ENCODE assay signal across 12 mouse cellular contexts in genomic region chr10:71485063-71485762, GRCm38 (mm10).
DNase-seq lines count a peak whose midpoint lies in the region; ATAC-seq lines count a peak whose summit lies in the region.
"Had no signal": no experiment of that assay in that cellular context is flagged by ENCODE, and none has a peak within 500 bp of the region (broad histone marks: within the 10 kb centered on the region; RNA-seq: fewer than 3 reads in every experiment).

No protein-coding gene starts in this region.

- no peak overlapping the region for H3K9ac ChIP-seq in hindbrain, embryonic 11.5 days (ENCODE audit: low read depth, low read length)
- no peak overlapping the region for H3K9ac ChIP-seq in midbrain, embryonic 14.5 days (replicated peaks; ENCODE audit: low read length)

- H3K4me2 ChIP-seq in hindbrain, embryonic 11.5 days (replicated peaks; ENCODE audit: low read depth, low read length) = no peak overlapping the region
- 0 out of 2 replicates have a peak overlapping the region, but pooled peaks have one; percentile 29 for H3K4me2 ChIP-seq in midbrain, embryonic 14.5 days (ENCODE audit: low read length)

- WGBS in hindbrain, embryonic 11.5 days = 66% methylated on average over 17 of the region's 17 CpGs
- 35% methylated on average over 17 of the region's 17 CpGs for WGBS in midbrain, embryonic 14.5 days

- intact Hi-C loops in left cerebral cortex, postnatal 4 days (cut with DNase I) = no loop called here

- no peaks in the 10 kb centered on the region for H3K4me1 ChIP-seq in hindbrain, embryonic 11.5 days (replicated peaks; ENCODE audit: control insufficient read depth, insufficient read depth, low read length)
- peaks cover 9% of the 10 kb centered on the region; the same call in 1 of the 2 replicates for H3K4me1 ChIP-seq in midbrain, embryonic 14.5 days (ENCODE audit: control insufficient read depth, insufficient read depth, low read length)
- H3K4me1 ChIP-seq: heart, embryonic 10.5 days had no signal

- H3K27me3 ChIP-seq in hindbrain, embryonic 11.5 days (ENCODE audit: control insufficient read depth, insufficient read depth, low read length) = no peaks in the 10 kb centered on the region
- no peaks in the 10 kb centered on the region for H3K27me3 ChIP-seq in midbrain, embryonic 14.5 days (ENCODE audit: control insufficient read depth, insufficient read depth, low read length)

- H3K36me3 ChIP-seq in hindbrain, embryonic 11.5 days (ENCODE audit: control insufficient read depth, insufficient read depth, low read length) = no peaks in the 10 kb centered on the region
- no peaks in the 10 kb centered on the region for H3K36me3 ChIP-seq in midbrain, embryonic 14.5 days (ENCODE audit: control insufficient read depth, insufficient read depth, low read length)
- H3K36me3 ChIP-seq: heart, embryonic 10.5 days had no signal

- H3K9me3 ChIP-seq in hindbrain, embryonic 11.5 days (ENCODE audit: control insufficient read depth, low read length) = no peaks in the 10 kb centered on the region
- no peaks in the 10 kb centered on the region for H3K9me3 ChIP-seq in midbrain, embryonic 14.5 days (ENCODE audit: control insufficient read depth, low read length)
- H3K9me3 ChIP-seq: heart, embryonic 10.5 days had no signal

- no peak overlapping the region for H3K4me3 ChIP-seq in hindbrain, embryonic 11.5 days (ENCODE audit: low read depth, low read length)
- no peak overlapping the region for H3K4me3 ChIP-seq in midbrain, embryonic 14.5 days (replicated peaks; ENCODE audit: low read depth, low read length)
- H3K4me3 ChIP-seq: erythroblast, embryonic 14.5 days; heart, embryonic 10.5 days had no signal

- peak; percentile 10 for DNase-seq in left cerebral cortex, postnatal 4 days
- DNase-seq in left cerebral cortex, adult 11 months (ENCODE audit: low spot score) = no peak
- peak; percentile 19 for DNase-seq in embryo, embryonic 11 days
- DNase-seq in hindbrain, embryonic 11.5 days (ENCODE audit: low spot score) = peak; percentile 27
- DNase-seq in midbrain, embryonic 14.5 days = peak; percentile 74
- DNase-seq in c-Kit-positive CD71-positive TER-119-positive erythroid progenitor cells, embryonic 14.5 days (ENCODE audit: low spot score) = no peak
- no peak for DNase-seq in spleen, postnatal 14 days (ENCODE audit: low spot score in 2 of 2)
- DNase-seq: kidney, adult 18-20 months; spleen, adult 18-20 months; thymus, postnatal 36 days had no signal

- H3K27ac ChIP-seq in hindbrain, embryonic 11.5 days (ENCODE audit: low read depth, low read length) = no peak overlapping the region
- no peak overlapping the region for H3K27ac ChIP-seq in midbrain, embryonic 14.5 days (replicated peaks; ENCODE audit: low read depth, low read length)
- H3K27ac ChIP-seq: heart, embryonic 10.5 days had no signal

- peak; percentile 64 for ATAC-seq in hindbrain, embryonic 11.5 days (ENCODE audit: low FRiP score)
- ATAC-seq in midbrain, embryonic 14.5 days (ENCODE audit: low FRiP score, low TSS enrichment) = peak; percentile 63; the same call in 1 of the 2 replicates

Comparison
In these comparisons a context has a peak if more than half of its experiments do, and no peak if none do; other contexts are left out.
1. DNase-seq: peak in left cerebral cortex, postnatal 4 days (single experiment), embryo, embryonic 11 days (single experiment), hindbrain, embryonic 11.5 days (single experiment) and midbrain, embryonic 14.5 days (single experiment); none in left cerebral cortex, adult 11 months (single experiment), c-Kit-positive CD71-positive TER-119-positive erythroid progenitor cells, embryonic 14.5 days (single experiment) and spleen, postnatal 14 days (0 of 2).